Mouse (Mus musculus): ENCODE results near the gene Ube2e2. TPM values are rescaled to one million over a fixed set of nuclear protein-coding genes. Genes with fewer than 3 reads are reported as not detected.

Ube2e2 gene
- total and polyA plus RNA-seq, 3 experiments, result not detected

GRCm38 (mm10) chr14:18638753-18639456, 255.2 kb downstream of the Ube2e2 start:
- in situ Hi-C loops (cut with MboI; ENCODE audit: low pct_ligation_motif_present, low pct_unique_long_range_greater_than_20kb, low sequenced_read_pairs), result no loop called here
- TF ChIP-seq USF1 (IDR thresholded peaks at IDR 0.05; ENCODE audit: low read depth, low read length) (no peak), TBP (conservative IDR thresholded peaks at IDR 0.05; ENCODE audit: low read depth, low read length) (no peak), HCFC1 (IDR thresholded peaks at IDR 0.05; ENCODE audit: low read depth, low read length) (no peak), ELF1 (IDR thresholded peaks at IDR 0.05; ENCODE audit: low read depth, low read length) (no peak), ZC3H11A (IDR thresholded peaks at IDR 0.05; ENCODE audit: low read depth, low read length) (no peak), GABPA (IDR thresholded peaks at IDR 0.05; ENCODE audit: insufficient replicate concordance, low read depth, low read length) (no peak), CTCF (conservative IDR thresholded peaks at IDR 0.05 in 1 of 2, IDR thresholded peaks at IDR 0.05 in 1 of 2; ENCODE audit: low read depth in 2 of 2, low read length in 2 of 2) (no peak), CHD1 (IDR thresholded peaks at IDR 0.05; ENCODE audit: low read depth, low read length) (no peak)
- no peak for DNase-seq (ENCODE audit: extremely low read depth)
- Histone ChIP-seq H3K27me3 (replicated peaks) (no peaks in the 10 kb centered on the region), H3K4me3 (replicated peaks in 1 of 3; ENCODE audit: low read depth in 2 of 3, low read length in 2 of 3, poor library complexity in 1 of 3) (no peak overlapping the region), H3K9ac (ENCODE audit: insufficient read depth, low read depth) (no peak overlapping the region), H3K79me2 (replicated peaks; ENCODE audit: control insufficient read depth, extremely low read depth, insufficient read depth, poor library complexity, severe bottlenecking) (no peaks in the 10 kb centered on the region), H3K9me3 (replicated peaks; ENCODE audit: low read length) (no peaks in the 10 kb centered on the region), H3K36me3 (replicated peaks in 1 of 2; ENCODE audit: control insufficient read depth in 1 of 2, insufficient read depth in 1 of 2, low read length in 1 of 2) (no peaks in the 10 kb centered on the region), H3K27ac (ENCODE audit: insufficient read depth, low read depth) (no peak overlapping the region), H3K4me2 (ENCODE audit: insufficient read depth, low read depth, poor library complexity, severe bottlenecking) (no peak overlapping the region), H3K4me1 (ENCODE audit: control insufficient read depth in 1 of 2, insufficient read depth in 2 of 2) (no peaks in the 10 kb centered on the region)
- dilution Hi-C loops (cut with MboI; ENCODE audit: extremely low pct_ligation_motif_present, extremely low pct_unique_long_range_greater_than_20kb, low sequenced_read_pairs), result no loop called here

GRCm38 (mm10) chr14:18637739-18638138, 256.3 kb downstream of the Ube2e2 start:
- H3K27ac ChIP-seq (ENCODE audit: insufficient read depth, low read depth), result no peak overlapping the region
- no peak for TF ChIP-seq POLR2AphosphoS2 (IDR thresholded peaks at IDR 0.05; ENCODE audit: low read depth, low read length)
- TF ChIP-seq MYC (IDR thresholded peaks at IDR 0.05; ENCODE audit: low read depth, low read length), result no peak
- TF ChIP-seq SIN3A (IDR thresholded peaks at IDR 0.05; ENCODE audit: low read length), result no peak
- TF ChIP-seq MXI1 (IDR thresholded peaks at IDR 0.05; ENCODE audit: low read depth, low read length), result no peak
- no peak for TF ChIP-seq HCFC1 (IDR thresholded peaks at IDR 0.05; ENCODE audit: low read depth, low read length)
- no peak overlapping the region for H3K4me2 ChIP-seq (ENCODE audit: insufficient read depth, low read depth, poor library complexity, severe bottlenecking)
- H3K4me1 ChIP-seq (ENCODE audit: control insufficient read depth in 1 of 2, insufficient read depth in 2 of 2), result no peaks in the 10 kb centered on the region
- no peaks in the 10 kb centered on the region for H3K79me2 ChIP-seq (replicated peaks; ENCODE audit: control insufficient read depth, extremely low read depth, insufficient read depth, poor library complexity, severe bottlenecking)
- dilution Hi-C loops (cut with MboI; ENCODE audit: extremely low pct_ligation_motif_present, extremely low pct_unique_long_range_greater_than_20kb, low sequenced_read_pairs) (no loop called here), in situ Hi-C loops (cut with MboI; ENCODE audit: low pct_ligation_motif_present, low pct_unique_long_range_greater_than_20kb, low sequenced_read_pairs) (no loop called here)
- no peaks in the 10 kb centered on the region for H3K36me3 ChIP-seq (replicated peaks in 1 of 2; ENCODE audit: control insufficient read depth in 1 of 2, insufficient read depth in 1 of 2, low read length in 1 of 2)
- no peak overlapping the region for H3K9ac ChIP-seq (ENCODE audit: insufficient read depth, low read depth)
- no peaks in the 10 kb centered on the region for H3K27me3 ChIP-seq (replicated peaks)
- H3K4me3 ChIP-seq (replicated peaks in 1 of 3; ENCODE audit: low read depth in 2 of 3, low read length in 2 of 3, poor library complexity in 1 of 3), result no peak overlapping the region
- H3K9me3 ChIP-seq (replicated peaks; ENCODE audit: low read length), result no peaks in the 10 kb centered on the region
- no peak for DNase-seq (ENCODE audit: extremely low read depth)

DNA sequence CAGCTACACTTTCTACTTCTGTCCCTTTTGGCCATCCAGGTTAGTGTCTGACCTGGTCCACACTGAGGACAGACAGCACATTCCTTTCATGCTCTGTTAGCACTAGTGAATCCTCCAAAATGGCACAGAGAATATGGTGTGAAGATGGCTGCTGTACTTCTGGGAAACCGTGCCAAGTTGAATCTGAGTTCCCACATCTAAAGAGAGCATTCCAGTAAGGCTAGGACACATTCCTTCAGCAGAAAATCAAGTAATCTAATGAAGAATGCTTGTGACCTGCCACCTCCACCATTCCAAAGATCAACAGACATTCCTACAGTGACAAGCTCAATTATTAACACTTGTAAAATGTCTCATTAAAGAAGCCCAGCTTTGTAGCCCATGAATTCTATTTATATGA, 265.9 kb downstream of the Ube2e2 start:
- no peak for DNase-seq (ENCODE audit: extremely low read depth)
- H3K4me2 ChIP-seq (ENCODE audit: insufficient read depth, low read depth, poor library complexity, severe bottlenecking), result no peak overlapping the region
- no peaks in the 10 kb centered on the region for H3K27me3 ChIP-seq (replicated peaks)
- no peaks in the 10 kb centered on the region for H3K79me2 ChIP-seq (replicated peaks; ENCODE audit: control insufficient read depth, extremely low read depth, insufficient read depth, poor library complexity, severe bottlenecking)
- in situ Hi-C loops (cut with MboI; ENCODE audit: low pct_ligation_motif_present, low pct_unique_long_range_greater_than_20kb, low sequenced_read_pairs), result no loop called here
- no peak overlapping the region for H3K27ac ChIP-seq (ENCODE audit: insufficient read depth, low read depth)
- no peaks in the 10 kb centered on the region for H3K36me3 ChIP-seq (replicated peaks in 1 of 2; ENCODE audit: control insufficient read depth in 1 of 2, insufficient read depth in 1 of 2, low read length in 1 of 2)
- H3K9me3 ChIP-seq (replicated peaks; ENCODE audit: low read length), result no peaks in the 10 kb centered on the region
- dilution Hi-C loops (cut with MboI; ENCODE audit: extremely low pct_ligation_motif_present, extremely low pct_unique_long_range_greater_than_20kb, low sequenced_read_pairs), result no loop called here
- H3K4me1 ChIP-seq (ENCODE audit: control insufficient read depth in 1 of 2, insufficient read depth in 2 of 2), result no peaks in the 10 kb centered on the region
- TF ChIP-seq ZNF384 (IDR thresholded peaks at IDR 0.05; ENCODE audit: low read depth, low read length) (no peak), MAFK (IDR thresholded peaks at IDR 0.05; ENCODE audit: insufficient replicate concordance, low read length) (no peak), IRF4 (IDR thresholded peaks at IDR 0.05; ENCODE audit: low read depth, low read length) (no peak), RCOR1 (conservative IDR thresholded peaks at IDR 0.05; ENCODE audit: low read depth, low read length) (no peak)
- no peak overlapping the region for H3K9ac ChIP-seq (ENCODE audit: insufficient read depth, low read depth)
- H3K4me3 ChIP-seq (replicated peaks in 1 of 3; ENCODE audit: low read depth in 2 of 3, low read length in 2 of 3, poor library complexity in 1 of 3), result no peak overlapping the region

All from CH12.LX (cell line).